Mouse (Mus musculus) cerebellum, adult 8-10 months (tissue): ENCODE results near the gene Nudt8.
"Not testable (repeated sequence)": the region's sequence is repeated elsewhere in the genome, so short reads cannot be mapped to it uniquely, and the experiment has no call there.

Experiments used
- DNase-seq: peaks from one replicate; pipeline ENCODE4 v3.0.0; 2022

The Nudt8 gene

GRCm38 (mm10) chr19:4017921-4018587 lies 17.7 kb downstream of the Nudt8 start:
- no peak for DNase-seq

GRCm38 (mm10) chr19:4018743-4019583 lies 18.6 kb downstream of the Nudt8 start:
- peak; percentile 86 for DNase-seq

GRCm38 (mm10) chr19:4023185-4023584 lies 22.8 kb downstream of the Nudt8 start:
- no peak for DNase-seq

- no peak for DNase-seq
Observed at GRCm38 (mm10) chr19:4027576-4027975, 27.2 kb downstream of the Nudt8 start.

GRCm38 (mm10) chr19:4032668-4033067 lies 32.3 kb downstream of the Nudt8 start:
- DNase-seq, result no peak

- no peak for DNase-seq
Observed at GRCm38 (mm10) chr19:4033298-4033697, 32.9 kb downstream of the Nudt8 start.

GRCm38 (mm10) chr19:4033742-4034141 lies 33.4 kb downstream of the Nudt8 start:
- no peak for DNase-seq

GRCm38 (mm10) chr19:4036327-4037045 lies 36.1 kb downstream of the Nudt8 start:
- DNase-seq, result peak; percentile 12

- DNase-seq, result not testable (repeated sequence)
Observed at GRCm38 (mm10) chr19:4037154-4037787, 36.9 kb downstream of the Nudt8 start.

- DNase-seq, result peak; percentile 81
Observed at GRCm38 (mm10) chr19:4037788-4038232, 37.4 kb downstream of the Nudt8 start, which contains the start of gene Gstp1. Gene Gstp1 (minus strand): TSS chr19:4037985.

GRCm38 (mm10) chr19:4040941-4041340 lies 40.6 kb downstream of the Nudt8 start:
- not testable (repeated sequence) for DNase-seq

GRCm38 (mm10) chr19:4041500-4041899 lies 41.1 kb downstream of the Nudt8 start:
- not testable (repeated sequence) for DNase-seq

- no peak for DNase-seq
Observed at GRCm38 (mm10) chr19:4042124-4042523, 41.7 kb downstream of the Nudt8 start.

- not testable (repeated sequence) for DNase-seq
Observed at GRCm38 (mm10) chr19:4044109-4044508, 43.7 kb downstream of the Nudt8 start.

- DNase-seq, result peak; percentile 78
Observed at GRCm38 (mm10) chr19:4045966-4046865, 45.8 kb downstream of the Nudt8 start, which contains the start of gene Gstp2. Gene Gstp2 (minus strand): TSS chr19:4046023.

GRCm38 (mm10) chr19:4046866-4047254 lies 46.5 kb downstream of the Nudt8 start:
- DNase-seq, result no peak

- peak; percentile 87 for DNase-seq
Observed at GRCm38 (mm10) chr19:4047859-4048258, 47.5 kb downstream of the Nudt8 start.

- DNase-seq, result not testable (repeated sequence)
Observed at GRCm38 (mm10) chr19:4049069-4049468, 48.7 kb downstream of the Nudt8 start.

- no peak for DNase-seq
Observed at GRCm38 (mm10) chr19:4051016-4051415, 50.6 kb downstream of the Nudt8 start.
